Mouse (Mus musculus): ENCODE results near the gene Fam222b.

- TF ChIP-seq POLR2A (IDR thresholded peaks at IDR 0.05; ENCODE audit: insufficient read depth, low read depth, low read length) (no peak), CTCF (IDR thresholded peaks at IDR 0.05; ENCODE audit: insufficient read depth, low read depth, low read length) (no peak)
Observed at GRCm38 (mm10) chr11:78094137-78094503, 340 bp upstream of the Fam222b start.
